Mouse (Mus musculus): ENCODE results near the gene Zcrb1.

DNA sequence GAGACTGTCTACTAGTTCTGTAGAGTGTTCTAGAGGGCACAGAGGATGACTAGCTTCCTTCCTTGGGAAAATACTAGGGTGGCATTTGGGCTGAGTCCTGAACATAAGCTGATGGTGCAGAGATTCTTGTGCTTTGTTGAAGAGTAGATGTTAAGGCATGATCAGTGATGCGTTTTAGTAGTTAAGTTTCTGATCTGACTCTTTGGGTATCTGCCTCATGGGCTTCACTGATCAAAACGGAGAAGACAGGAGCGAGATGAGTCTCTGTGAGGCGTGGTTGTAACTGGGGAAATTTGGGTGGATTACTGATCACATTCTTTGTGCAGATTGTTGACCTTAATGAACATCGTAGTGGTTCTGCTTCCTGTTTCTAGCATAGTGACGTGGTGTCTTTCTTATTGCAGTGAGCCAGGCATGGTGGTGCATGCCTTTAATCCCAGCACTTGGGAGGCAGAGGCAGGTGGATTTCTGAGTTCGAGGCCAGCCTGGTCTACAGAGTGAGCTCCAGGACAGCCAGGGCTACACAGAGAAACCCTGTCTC is 7.4 kb upstream of the Zcrb1 start:
- no peak for TF ChIP-seq CTCF (IDR thresholded peaks at IDR 0.05; ENCODE audit: borderline replicate concordance, insufficient read depth, low read length)
- TF ChIP-seq POLR2A (IDR thresholded peaks at IDR 0.05; ENCODE audit: low read depth, low read length): no peak

All from embryonic fibroblast, embryonic 13.5 days (primary cell).